Mouse (Mus musculus) heart, adult 2 months (tissue): ENCODE measurements around the gene Mcrip1.

Experiments used
- CTCF ChIP-seq: fragments of 200-600 bp; IDR thresholded peaks from 2 replicates; pipeline ENCODE4 v1.8.1; 2022; ENCODE audit warnings: antibody characterized with exemption, mild to moderate bottlenecking, moderate library complexity
- POLR2A ChIP-seq: fragments of 200-500 bp; IDR thresholded peaks from 2 replicates; pipeline ENCODE4 v1.6.1; 2011; ENCODE audit warnings: mild to moderate bottlenecking, low read depth, low read length, control low read depth; ENCODE audit not compliant: insufficient read depth

GRCm38 (mm10) chr11:120560952-120561728, 11.6 kb upstream of the Mcrip1 start:
- TF ChIP-seq POLR2A, result no peak
- no peak for TF ChIP-seq CTCF
